Mouse (Mus musculus): ENCODE results near the gene Stk31. TPM values are rescaled to one million over a fixed set of nuclear protein-coding genes. Genes with fewer than 3 reads are reported as not detected.
"Not testable (repeated sequence)": the region's sequence is repeated elsewhere in the genome, so short reads cannot be mapped to it uniquely, and the experiment has no call there.

Stk31 gene
- polyA plus RNA-seq, 1 experiment, result 3.4 TPM

GRCm38 (mm10) chr6:49398365-49398764 lies 3.0 kb downstream of the Stk31 start:
- H3K4me3 ChIP-seq (ENCODE audit: low read depth, low read length), result no peak overlapping the region
- H3K27me3 ChIP-seq (ENCODE audit: control insufficient read depth, insufficient read depth, low read length, poor library complexity, severe bottlenecking), result no peaks in the 10 kb centered on the region; the same call in 1 of the 2 replicates
- TF ChIP-seq POLR2A (IDR thresholded peaks at IDR 0.05; ENCODE audit: insufficient read depth, low read length) (no peak), EP300 (IDR thresholded peaks at IDR 0.05; ENCODE audit: insufficient read depth, low read depth, low read length) (no peak), CTCF (IDR thresholded peaks at IDR 0.05; ENCODE audit: low read depth, low read length) (no peak)
- H3K27ac ChIP-seq (ENCODE audit: insufficient read depth, low read length), result no peak overlapping the region
- no peak overlapping the region for H3K9ac ChIP-seq (ENCODE audit: low read depth, poor library complexity, severe bottlenecking)
- H3K36me3 ChIP-seq (ENCODE audit: control insufficient read depth, insufficient read depth, low read length, poor library complexity, severe bottlenecking), result no peaks in the 10 kb centered on the region
- H3K9me3 ChIP-seq (replicated peaks; ENCODE audit: control insufficient read depth, insufficient read depth, low read length, poor library complexity, severe bottlenecking), result no peaks in the 10 kb centered on the region
- H3K4me1 ChIP-seq (ENCODE audit: control insufficient read depth, insufficient read depth, low read length), result no peaks in the 10 kb centered on the region

DNA sequence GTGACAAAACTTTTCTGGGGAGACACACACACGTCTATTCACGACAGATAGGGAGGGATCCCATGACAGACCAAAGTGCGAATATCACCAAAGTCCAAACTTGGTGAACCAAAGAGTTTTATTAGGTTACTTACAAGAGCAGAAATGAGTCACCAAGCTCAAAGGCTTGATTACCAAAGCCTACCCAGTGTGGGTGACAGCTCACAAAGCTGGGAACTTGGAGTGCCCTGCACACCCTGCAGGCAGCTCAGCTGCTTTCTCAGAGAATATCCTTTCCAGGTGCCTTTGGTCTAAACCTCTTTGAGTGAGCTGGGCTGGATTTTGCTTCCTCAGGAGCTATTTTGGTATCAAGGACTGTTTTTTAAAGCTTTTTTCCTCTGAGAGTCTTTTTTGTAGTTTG lies 15.4 kb downstream of the Stk31 start:
- H3K9me3 ChIP-seq (replicated peaks; ENCODE audit: control insufficient read depth, insufficient read depth, low read length, poor library complexity, severe bottlenecking), result peaks cover 4% of the 10 kb centered on the region
- no peak overlapping the region for H3K9ac ChIP-seq (ENCODE audit: low read depth, poor library complexity, severe bottlenecking)
- no peak overlapping the region for H3K27ac ChIP-seq (ENCODE audit: insufficient read depth, low read length)
- H3K36me3 ChIP-seq (ENCODE audit: control insufficient read depth, insufficient read depth, low read length, poor library complexity, severe bottlenecking), result no peaks in the 10 kb centered on the region
- no peaks in the 10 kb centered on the region for H3K27me3 ChIP-seq (ENCODE audit: control insufficient read depth, insufficient read depth, low read length, poor library complexity, severe bottlenecking)
- TF ChIP-seq EP300 (IDR thresholded peaks at IDR 0.05; ENCODE audit: insufficient read depth, low read depth, low read length) (no peak), CTCF (IDR thresholded peaks at IDR 0.05; ENCODE audit: low read depth, low read length) (no peak), POLR2A (IDR thresholded peaks at IDR 0.05; ENCODE audit: insufficient read depth, low read length) (no peak)
- H3K4me3 ChIP-seq (ENCODE audit: low read depth, low read length), result no peak overlapping the region
- H3K4me1 ChIP-seq (ENCODE audit: control insufficient read depth, insufficient read depth, low read length), result peaks cover 4% of the 10 kb centered on the region

GRCm38 (mm10) chr6:49412967-49413366 lies 17.6 kb downstream of the Stk31 start:
- H3K27me3 ChIP-seq (ENCODE audit: control insufficient read depth, insufficient read depth, low read length, poor library complexity, severe bottlenecking); H3K4me3 ChIP-seq (ENCODE audit: low read depth, low read length); H3K27ac ChIP-seq (ENCODE audit: insufficient read depth, low read length); H3K4me1 ChIP-seq (ENCODE audit: control insufficient read depth, insufficient read depth, low read length); H3K9ac ChIP-seq (ENCODE audit: low read depth, poor library complexity, severe bottlenecking); H3K36me3 ChIP-seq (ENCODE audit: control insufficient read depth, insufficient read depth, low read length, poor library complexity, severe bottlenecking): not testable (repeated sequence)
- peaks cover 16% of the 10 kb centered on the region for H3K9me3 ChIP-seq (replicated peaks; ENCODE audit: control insufficient read depth, insufficient read depth, low read length, poor library complexity, severe bottlenecking)

GRCm38 (mm10) chr6:49415971-49416370 lies 20.6 kb downstream of the Stk31 start:
- Histone ChIP-seq H3K4me3 (ENCODE audit: low read depth, low read length) (no peak overlapping the region), H3K36me3 (ENCODE audit: control insufficient read depth, insufficient read depth, low read length, poor library complexity, severe bottlenecking) (no peaks in the 10 kb centered on the region), H3K27me3 (ENCODE audit: control insufficient read depth, insufficient read depth, low read length, poor library complexity, severe bottlenecking) (no peaks in the 10 kb centered on the region), H3K4me1 (ENCODE audit: control insufficient read depth, insufficient read depth, low read length) (peaks cover 4% of the 10 kb centered on the region), H3K9me3 (replicated peaks; ENCODE audit: control insufficient read depth, insufficient read depth, low read length, poor library complexity, severe bottlenecking) (peaks cover 29% of the 10 kb centered on the region), H3K9ac (ENCODE audit: low read depth, poor library complexity, severe bottlenecking) (no peak overlapping the region), H3K27ac (ENCODE audit: insufficient read depth, low read length) (peak overlapping the region; percentile 54)
- TF ChIP-seq POLR2A (IDR thresholded peaks at IDR 0.05; ENCODE audit: insufficient read depth, low read length), result no peak
- no peak for TF ChIP-seq EP300 (IDR thresholded peaks at IDR 0.05; ENCODE audit: insufficient read depth, low read depth, low read length)
- no peak for TF ChIP-seq CTCF (IDR thresholded peaks at IDR 0.05; ENCODE audit: low read depth, low read length)

DNA sequence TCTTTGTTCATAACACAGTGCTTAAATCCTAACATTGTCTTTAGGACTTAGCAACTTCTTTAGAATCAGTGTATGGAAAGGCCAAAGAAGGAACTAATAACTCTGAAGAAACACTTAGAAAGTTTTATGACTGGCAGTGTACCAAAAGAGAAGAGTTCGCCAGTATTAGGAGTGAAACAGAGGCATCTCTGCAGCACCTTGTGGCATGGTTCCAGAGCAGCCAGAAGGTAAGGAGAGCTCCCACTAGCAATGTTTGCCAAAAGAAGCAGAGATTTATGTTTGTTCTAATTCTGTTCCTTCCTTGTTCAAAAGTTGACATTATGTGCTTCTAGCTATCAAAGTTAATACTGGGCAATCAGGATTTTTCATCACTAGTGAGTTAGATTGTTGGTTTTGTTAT lies 41.9 kb downstream of the Stk31 start:
- TF ChIP-seq EP300 (IDR thresholded peaks at IDR 0.05; ENCODE audit: insufficient read depth, low read depth, low read length), result no peak
- no peak for TF ChIP-seq POLR2A (IDR thresholded peaks at IDR 0.05; ENCODE audit: insufficient read depth, low read length)
- TF ChIP-seq CTCF (IDR thresholded peaks at IDR 0.05; ENCODE audit: low read depth, low read length), result no peak
- Histone ChIP-seq H3K9ac (ENCODE audit: low read depth, poor library complexity, severe bottlenecking) (no peak overlapping the region), H3K27me3 (ENCODE audit: control insufficient read depth, insufficient read depth, low read length, poor library complexity, severe bottlenecking) (no peaks in the 10 kb centered on the region), H3K4me3 (ENCODE audit: low read depth, low read length) (no peak overlapping the region), H3K9me3 (replicated peaks; ENCODE audit: control insufficient read depth, insufficient read depth, low read length, poor library complexity, severe bottlenecking) (no peaks in the 10 kb centered on the region), H3K4me1 (ENCODE audit: control insufficient read depth, insufficient read depth, low read length) (no peaks in the 10 kb centered on the region), H3K27ac (ENCODE audit: insufficient read depth, low read length) (no peak overlapping the region), H3K36me3 (ENCODE audit: control insufficient read depth, insufficient read depth, low read length, poor library complexity, severe bottlenecking) (no peaks in the 10 kb centered on the region)

DNA sequence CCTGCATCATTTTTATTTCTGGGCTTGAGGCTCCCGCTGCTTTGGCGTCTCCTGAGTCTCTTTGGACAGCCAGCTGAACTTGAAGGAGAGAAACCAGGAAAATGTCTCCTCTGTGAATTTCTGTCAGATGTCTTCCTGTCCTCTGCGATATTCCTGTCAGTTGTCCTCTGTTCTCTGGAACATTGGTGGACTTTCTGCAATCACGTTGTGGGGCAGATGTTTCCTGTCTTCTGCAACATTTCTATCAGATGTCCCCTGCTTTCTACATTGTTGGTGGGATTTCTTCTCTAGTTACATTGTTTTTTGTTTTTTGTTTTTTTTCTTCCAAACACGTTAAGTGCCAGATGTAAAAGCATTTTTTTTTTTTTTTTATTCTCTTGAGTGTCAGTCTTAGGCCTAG lies 62.7 kb downstream of the Stk31 start:
- TF ChIP-seq EP300 (IDR thresholded peaks at IDR 0.05; ENCODE audit: insufficient read depth, low read depth, low read length) (no peak), CTCF (IDR thresholded peaks at IDR 0.05; ENCODE audit: low read depth, low read length) (no peak), POLR2A (IDR thresholded peaks at IDR 0.05; ENCODE audit: insufficient read depth, low read length) (no peak)
- Histone ChIP-seq H3K9me3 (replicated peaks; ENCODE audit: control insufficient read depth, insufficient read depth, low read length, poor library complexity, severe bottlenecking) (no peaks in the 10 kb centered on the region), H3K4me1 (ENCODE audit: control insufficient read depth, insufficient read depth, low read length) (no peaks in the 10 kb centered on the region), H3K9ac (ENCODE audit: low read depth, poor library complexity, severe bottlenecking) (no peak overlapping the region), H3K4me3 (ENCODE audit: low read depth, low read length) (no peak overlapping the region), H3K36me3 (ENCODE audit: control insufficient read depth, insufficient read depth, low read length, poor library complexity, severe bottlenecking) (no peaks in the 10 kb centered on the region), H3K27me3 (ENCODE audit: control insufficient read depth, insufficient read depth, low read length, poor library complexity, severe bottlenecking) (no peaks in the 10 kb centered on the region), H3K27ac (ENCODE audit: insufficient read depth, low read length) (no peak overlapping the region)

Data from ES-Bruce4 (cell line).